Mouse (Mus musculus): ENCODE data around the gene Nudt3. TPM values are rescaled to one million over a fixed set of nuclear protein-coding genes. Genes with fewer than 3 reads are reported as not detected.
A peak's percentile ranks its signal among the peaks of the same experiment; 100 is the strongest.

The Nudt3 gene
- polyA plus RNA-seq, 1 experiment: 142 TPM

- Histone ChIP-seq H3ac (ENCODE audit: control insufficient read depth, insufficient read length) (no peak overlapping the region), H3K4me3 (peak overlapping the region; percentile 38), H3K4me2 (ENCODE audit: low read depth) (peak overlapping the region; percentile 80), H3K36me3 (ENCODE audit: control insufficient read depth, insufficient read depth) (no peaks in the 10 kb centered on the region), H3K79me2 (ENCODE audit: control insufficient read depth, insufficient read depth) (peaks cover 26% of the 10 kb centered on the region), H3K27me3 (ENCODE audit: control insufficient read depth, insufficient read depth, insufficient read length) (no peaks in the 10 kb centered on the region)
- TF ChIP-seq SRF (IDR thresholded peaks at IDR 0.05; ENCODE audit: control insufficient read depth, insufficient read length, low read depth): no peak
- TF ChIP-seq MYOG (IDR thresholded peaks at IDR 0.05; ENCODE audit: control insufficient read depth in 1 of 3, insufficient read depth in 1 of 3, insufficient read length in 2 of 3, low read depth in 2 of 3): peak in 1 of 3 experiments; percentile 25
- TF ChIP-seq POLR2A (IDR thresholded peaks at IDR 0.05; ENCODE audit: insufficient read length, low read depth): no peak
Measured at GRCm38 (mm10) chr17:27555075-27555511, 68.2 kb downstream of the Nudt3 start.

GRCm38 (mm10) chr17:27554062-27554960 is 69.0 kb downstream of the Nudt3 start:
- H3K27me3 ChIP-seq (ENCODE audit: control insufficient read depth, insufficient read depth, insufficient read length): no peaks in the 10 kb centered on the region
- no peak overlapping the region for H3ac ChIP-seq (ENCODE audit: control insufficient read depth, insufficient read length)
- H3K4me2 ChIP-seq (ENCODE audit: low read depth): no peak overlapping the region
- H3K36me3 ChIP-seq (ENCODE audit: control insufficient read depth, insufficient read depth): no peaks in the 10 kb centered on the region
- no peak overlapping the region for H3K4me3 ChIP-seq
- peaks cover 19% of the 10 kb centered on the region for H3K79me2 ChIP-seq (ENCODE audit: control insufficient read depth, insufficient read depth)
- no peak for TF ChIP-seq TCF12 (IDR thresholded peaks at IDR 0.05; ENCODE audit: insufficient read depth, poor library complexity, severe bottlenecking)
- no peak for TF ChIP-seq E2F4 (IDR thresholded peaks at IDR 0.05; ENCODE audit: insufficient read depth)
- no peak for TF ChIP-seq CEBPB (IDR thresholded peaks at IDR 0.05; ENCODE audit: insufficient read depth, poor library complexity, severe bottlenecking)
- TF ChIP-seq TCF3 (IDR thresholded peaks at IDR 0.05; ENCODE audit: insufficient read length, low read depth): no peak
- no peak for TF ChIP-seq SRF (IDR thresholded peaks at IDR 0.05; ENCODE audit: control insufficient read depth, insufficient read length, low read depth)
- no peak for TF ChIP-seq MYOG (IDR thresholded peaks at IDR 0.05; ENCODE audit: control insufficient read depth in 1 of 3, insufficient read depth in 1 of 3, insufficient read length in 2 of 3, low read depth in 2 of 3)
- TF ChIP-seq POLR2AphosphoS2 (IDR thresholded peaks at IDR 0.05; ENCODE audit: insufficient read length, low read depth): no peak
- TF ChIP-seq POLR2A (IDR thresholded peaks at IDR 0.05; ENCODE audit: insufficient read length, low read depth): no peak
- TF ChIP-seq REST (IDR thresholded peaks at IDR 0.05; ENCODE audit: insufficient read depth, insufficient read length): no peak
- no peak for TF ChIP-seq MAX (IDR thresholded peaks at IDR 0.05; ENCODE audit: low read depth)
- no peak for TF ChIP-seq MYOD1 (IDR thresholded peaks at IDR 0.05; ENCODE audit: control insufficient read depth in 1 of 3, insufficient read length in 2 of 3, low read depth in 2 of 3)
- no peak for TF ChIP-seq USF1 (IDR thresholded peaks at IDR 0.05; ENCODE audit: low read depth)

- H3K79me2 ChIP-seq (ENCODE audit: control insufficient read depth, insufficient read depth): peaks cover 1% of the 10 kb centered on the region
- no peaks in the 10 kb centered on the region for H3K36me3 ChIP-seq (ENCODE audit: control insufficient read depth, insufficient read depth)
- H3K4me2 ChIP-seq (ENCODE audit: low read depth): no peak overlapping the region
- H3K27me3 ChIP-seq (ENCODE audit: control insufficient read depth, insufficient read depth, insufficient read length): no peaks in the 10 kb centered on the region
- TF ChIP-seq POLR2AphosphoS2 (IDR thresholded peaks at IDR 0.05; ENCODE audit: insufficient read length, low read depth): no peak
- TF ChIP-seq REST (IDR thresholded peaks at IDR 0.05; ENCODE audit: insufficient read depth, insufficient read length): no peak
- no peak for TF ChIP-seq USF1 (IDR thresholded peaks at IDR 0.05; ENCODE audit: low read depth)
- TF ChIP-seq MYOD1 (IDR thresholded peaks at IDR 0.05; ENCODE audit: control insufficient read depth in 1 of 3, insufficient read length in 2 of 3, low read depth in 2 of 3): no peak
- TF ChIP-seq CEBPB (IDR thresholded peaks at IDR 0.05; ENCODE audit: insufficient read depth, poor library complexity, severe bottlenecking): no peak
- H3K4me3 ChIP-seq: no peak overlapping the region
- no peak overlapping the region for H3ac ChIP-seq (ENCODE audit: control insufficient read depth, insufficient read length)
Measured at GRCm38 (mm10) chr17:27552215-27553201, 70.8 kb downstream of the Nudt3 start.

- H3K79me2 ChIP-seq (ENCODE audit: control insufficient read depth, insufficient read depth): no peaks in the 10 kb centered on the region
- H3K4me3 ChIP-seq: no peak overlapping the region
- H3ac ChIP-seq (ENCODE audit: control insufficient read depth, insufficient read length): no peak overlapping the region
- no peak overlapping the region for H3K4me2 ChIP-seq (ENCODE audit: low read depth)
- H3K27me3 ChIP-seq (ENCODE audit: control insufficient read depth, insufficient read depth, insufficient read length): no peaks in the 10 kb centered on the region
- no peaks in the 10 kb centered on the region for H3K36me3 ChIP-seq (ENCODE audit: control insufficient read depth, insufficient read depth)
- TF ChIP-seq TCF12 (IDR thresholded peaks at IDR 0.05; ENCODE audit: insufficient read depth, poor library complexity, severe bottlenecking): no peak
- TF ChIP-seq E2F4 (IDR thresholded peaks at IDR 0.05; ENCODE audit: insufficient read depth): no peak
- TF ChIP-seq SRF (IDR thresholded peaks at IDR 0.05; ENCODE audit: control insufficient read depth, insufficient read length, low read depth): no peak
- TF ChIP-seq MYOD1 (IDR thresholded peaks at IDR 0.05; ENCODE audit: control insufficient read depth in 1 of 3, insufficient read length in 2 of 3, low read depth in 2 of 3): no peak
- TF ChIP-seq MAX (IDR thresholded peaks at IDR 0.05; ENCODE audit: low read depth): no peak
- TF ChIP-seq POLR2AphosphoS2 (IDR thresholded peaks at IDR 0.05; ENCODE audit: insufficient read length, low read depth): no peak
- no peak for TF ChIP-seq MYOG (IDR thresholded peaks at IDR 0.05; ENCODE audit: control insufficient read depth in 1 of 3, insufficient read depth in 1 of 3, insufficient read length in 2 of 3, low read depth in 2 of 3)
Measured at GRCm38 (mm10) chr17:27551393-27551940, 71.8 kb downstream of the Nudt3 start.
